In genomic region chr19:4300852-4301734, GRCm38 (mm10) we compare ENCODE assay signal across 8 mouse cellular contexts. TPM values are rescaled to one million over a fixed set of nuclear protein-coding genes. Genes with fewer than 3 reads are reported as not detected.
DNase-seq lines count a peak whose midpoint lies in the region; ATAC-seq and TF ChIP-seq lines count a peak whose summit lies in the region.

No protein-coding gene starts in this region.

- H3K9me3 ChIP-seq in kidney, postnatal 0 days (replicated peaks; ENCODE audit: low read length), result no peaks in the 10 kb centered on the region
- H3K9me3 ChIP-seq in embryonic facial prominence, embryonic 13.5 days, result no peaks in the 10 kb centered on the region
- no peaks in the 10 kb centered on the region for H3K9me3 ChIP-seq in intestine, embryonic 15.5 days
- no peaks in the 10 kb centered on the region for H3K9me3 ChIP-seq in neural tube, embryonic 15.5 days (replicated peaks)

- no peak overlapping the region for H3K4me3 ChIP-seq in kidney, postnatal 0 days (replicated peaks; ENCODE audit: low read depth, low read length)
- peak overlapping the region; percentile 25; the same call in 1 of the 2 replicates for H3K4me3 ChIP-seq in embryonic facial prominence, embryonic 13.5 days
- peak overlapping the region; percentile 18; the same call in 1 of the 2 replicates for H3K4me3 ChIP-seq in intestine, embryonic 15.5 days (replicated peaks)
- H3K4me3 ChIP-seq in neural tube, embryonic 15.5 days (replicated peaks), result peak overlapping the region; percentile 92

- H3K4me1 ChIP-seq in kidney, postnatal 0 days (replicated peaks; ENCODE audit: insufficient read depth, low read length), result peaks cover 52% of the 10 kb centered on the region
- peaks cover 67% of the 10 kb centered on the region for H3K4me1 ChIP-seq in embryonic facial prominence, embryonic 13.5 days
- H3K4me1 ChIP-seq in intestine, embryonic 15.5 days (replicated peaks), result peaks cover 74% of the 10 kb centered on the region
- peaks cover 67% of the 10 kb centered on the region for H3K4me1 ChIP-seq in neural tube, embryonic 15.5 days

- no peak for DNase-seq in kidney, postnatal 0 days (ENCODE audit: low spot score)
- no peak for DNase-seq in kidney, postnatal 4 days
- DNase-seq in kidney, adult 11 months, result no peak
- DNase-seq in gastrocnemius, adult 18-20 months (ENCODE audit: low spot score), result no peak

- H3K36me3 ChIP-seq in kidney, postnatal 0 days (ENCODE audit: insufficient read depth, low read length), result no peaks in the 10 kb centered on the region
- peaks cover 6% of the 10 kb centered on the region; the same call in 1 of the 2 replicates for H3K36me3 ChIP-seq in embryonic facial prominence, embryonic 13.5 days
- H3K36me3 ChIP-seq in intestine, embryonic 15.5 days, result 0 out of 2 replicates have a peak, but pooled peaks cover 4% of the 10 kb centered on the region
- H3K36me3 ChIP-seq in neural tube, embryonic 15.5 days, result no peaks in the 10 kb centered on the region

- H3K27me3 ChIP-seq in kidney, postnatal 0 days (ENCODE audit: insufficient read depth, low read length), result no peaks in the 10 kb centered on the region
- H3K27me3 ChIP-seq in embryonic facial prominence, embryonic 13.5 days, result no peaks in the 10 kb centered on the region
- no peaks in the 10 kb centered on the region for H3K27me3 ChIP-seq in intestine, embryonic 15.5 days (replicated peaks)
- no peaks in the 10 kb centered on the region for H3K27me3 ChIP-seq in neural tube, embryonic 15.5 days (replicated peaks)

- H3K9ac ChIP-seq in kidney, postnatal 0 days (ENCODE audit: low read depth, low read length), result no peak overlapping the region
- peak overlapping the region; percentile 65 for H3K9ac ChIP-seq in embryonic facial prominence, embryonic 13.5 days
- H3K9ac ChIP-seq in intestine, embryonic 15.5 days, result peak overlapping the region; percentile 36
- H3K9ac ChIP-seq in neural tube, embryonic 15.5 days (replicated peaks), result peak overlapping the region; percentile 45

- WGBS in kidney, postnatal 0 days, result 58% methylated on average over 11 of the region's 11 CpGs
- WGBS in embryonic facial prominence, embryonic 13.5 days, result 66% methylated on average over 11 of the region's 11 CpGs
- WGBS in intestine, embryonic 15.5 days, result 52% methylated on average over 11 of the region's 11 CpGs
- 57% methylated on average over 11 of the region's 11 CpGs for WGBS in neural tube, embryonic 15.5 days

- H3K4me2 ChIP-seq in kidney, postnatal 0 days (ENCODE audit: low read length), result peak overlapping the region; percentile 47
- peak overlapping the region; percentile 57 for H3K4me2 ChIP-seq in embryonic facial prominence, embryonic 13.5 days
- peak overlapping the region; percentile 80 for H3K4me2 ChIP-seq in intestine, embryonic 15.5 days (replicated peaks)
- peak overlapping the region; percentile 80 for H3K4me2 ChIP-seq in neural tube, embryonic 15.5 days

- ATAC-seq in kidney, postnatal 0 days (replicated peaks; ENCODE audit: low FRiP score, low read depth), result no peak
- ATAC-seq in embryonic facial prominence, embryonic 13.5 days (ENCODE audit: insufficient number of reproducible peaks, insufficient read depth, low FRiP score, low TSS enrichment, low read depth), result no peak
- ATAC-seq in intestine, embryonic 15.5 days, result no peak
- ATAC-seq in neural tube, embryonic 15.5 days (ENCODE audit: low FRiP score), result no peak
- ATAC-seq in monocyte, adult 5-6 weeks (replicated peaks; ENCODE audit: insufficient number of reproducible peaks, low FRiP score, low TSS enrichment, poor library complexity, severe bottlenecking), result no peak

- peak overlapping the region; percentile 85 for H3K27ac ChIP-seq in kidney, postnatal 0 days
- H3K27ac ChIP-seq in embryonic facial prominence, embryonic 13.5 days, result peak overlapping the region; percentile 89
- H3K27ac ChIP-seq in intestine, embryonic 15.5 days, result peak overlapping the region; percentile 87
- peak overlapping the region; percentile 85 for H3K27ac ChIP-seq in neural tube, embryonic 15.5 days (replicated peaks)

- TF ChIP-seq CTCF in kidney, postnatal 0 days (IDR thresholded peaks at IDR 0.05; ENCODE audit: low read depth), result no peak

RNA-seq across cellular contexts. Expression of gene Grk2, which starts 4.9 kb away (rescaled TPM):
- polyA plus RNA-seq in kidney, postnatal 0 days (2015; fragmentation: Nextera tagmentation; extraction: Ambion mirVana), result 12.8 and 14.4 TPM in 2 replicates
- polyA plus RNA-seq in embryonic facial prominence, embryonic 13.5 days (2015; fragmentation: Nextera tagmentation; extraction: Ambion mirVana), result 17.0 and 19.6 TPM in 2 replicates
- 18.2 and 18.3 TPM in 2 replicates for polyA plus RNA-seq in intestine, embryonic 15.5 days (2015; fragmentation: Nextera tagmentation; extraction: Ambion mirVana)
- polyA plus RNA-seq in neural tube, embryonic 15.5 days (2015; fragmentation: Nextera tagmentation; extraction: Ambion mirVana), result 26.2 and 31.3 TPM in 2 replicates
- total RNA-seq in monocyte, adult 5-6 weeks (2017), result 270 to 475 TPM (median 366 TPM) in 3 replicates
- 10 to 100 TPM; 50.7 to 60.8 TPM for total RNA-seq in gastrocnemius, adult 18-20 months (2021)

RNA-seq across cellular contexts. Expression of gene Ankrd13d, which starts 18.2 kb away (rescaled TPM):
- 3.9 and 5.4 TPM in 2 replicates for polyA plus RNA-seq in kidney, postnatal 0 days (2015; fragmentation: Nextera tagmentation; extraction: Ambion mirVana)
- polyA plus RNA-seq in embryonic facial prominence, embryonic 13.5 days (2015; fragmentation: Nextera tagmentation; extraction: Ambion mirVana), result 12.6 and 13.5 TPM in 2 replicates
- 5.3 and 5.7 TPM in 2 replicates for polyA plus RNA-seq in intestine, embryonic 15.5 days (2015; fragmentation: Nextera tagmentation; extraction: Ambion mirVana)
- polyA plus RNA-seq in neural tube, embryonic 15.5 days (2015; fragmentation: Nextera tagmentation; extraction: Ambion mirVana), result 63.0 and 75.4 TPM in 2 replicates
- 2.4 to 21.5 TPM (median 12.0 TPM) in 3 replicates for total RNA-seq in monocyte, adult 5-6 weeks (2017)
- under 1 TPM; 0.16 to 0.81 TPM for total RNA-seq in gastrocnemius, adult 18-20 months (2021)

RNA-seq across cellular contexts. Expression of gene Ssh3, which starts 32.1 kb away (rescaled TPM):
- polyA plus RNA-seq in kidney, postnatal 0 days (2015; fragmentation: Nextera tagmentation; extraction: Ambion mirVana), result 15.6 and 18.8 TPM in 2 replicates
- 17.4 and 20.3 TPM in 2 replicates for polyA plus RNA-seq in embryonic facial prominence, embryonic 13.5 days (2015; fragmentation: Nextera tagmentation; extraction: Ambion mirVana)
- polyA plus RNA-seq in intestine, embryonic 15.5 days (2015; fragmentation: Nextera tagmentation; extraction: Ambion mirVana), result 22.2 and 24.8 TPM in 2 replicates
- polyA plus RNA-seq in neural tube, embryonic 15.5 days (2015; fragmentation: Nextera tagmentation; extraction: Ambion mirVana), result 19.8 TPM in 2 replicates
- 23.7 to 30.6 TPM (median 27.0 TPM) in 3 replicates for total RNA-seq in monocyte, adult 5-6 weeks (2017)
- total RNA-seq in gastrocnemius, adult 18-20 months (2021), result 1 to 10 TPM; 2.8 to 3.4 TPM
